ENCODE assay signal across 22 mouse cellular contexts in the genomic region with DNA sequence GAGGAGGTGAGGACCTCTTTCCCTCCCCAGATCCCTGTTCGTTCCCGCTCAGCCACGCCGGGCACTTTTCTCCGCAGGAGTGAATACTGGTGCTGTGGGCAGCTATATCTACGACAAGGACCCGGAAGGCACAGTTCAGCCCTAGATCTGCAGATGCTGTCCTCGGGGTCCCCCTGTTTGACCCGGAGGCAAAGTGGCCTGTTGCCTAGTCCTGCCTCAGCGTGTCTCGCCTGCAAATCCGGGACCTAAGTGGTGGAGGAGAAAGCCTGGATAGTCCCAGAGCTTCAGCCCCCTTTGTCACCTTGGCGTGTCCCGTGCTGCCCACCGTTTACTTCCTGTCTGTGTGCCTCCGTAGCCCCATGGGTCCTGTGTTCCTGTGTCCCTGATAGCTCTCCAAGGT. TPM values are rescaled to one million over a fixed set of nuclear protein-coding genes. Genes with fewer than 3 reads are reported as not detected.
DNase-seq lines count a peak whose midpoint lies in the region; TF ChIP-seq lines count a peak whose summit lies in the region.
"Had no signal": no experiment of that assay in that cellular context is flagged by ENCODE, and none has a peak within 500 bp of the region (broad histone marks: within the 10 kb centered on the region; RNA-seq: fewer than 3 reads in every experiment).

No protein-coding gene starts in this region.

- H3K4me3 ChIP-seq in heart, embryonic 10.5 days = peak overlapping the region; percentile 3; the same call in 1 of the 2 replicates
- no peak overlapping the region for H3K4me3 ChIP-seq in lung, adult 2 months (replicated peaks; ENCODE audit: extremely low read depth, low read depth, low read length)
- H3K4me3 ChIP-seq in embryonic facial prominence, embryonic 10.5 days = no peak overlapping the region
- H3K4me3 ChIP-seq: erythroblast, embryonic 14.5 days; limb, embryonic 13.5 days; liver, embryonic 12.5 days; midbrain, embryonic 13.5 days; neural tube, embryonic 15.5 days; stomach, embryonic 15.5 days had no signal

- 0 out of 2 replicates have a peak, but pooled peaks have one; percentile 6 for TF ChIP-seq POLR2A in lung, adult 2 months (IDR thresholded peaks at IDR 0.05; ENCODE audit: borderline replicate concordance, extremely low read depth, low read depth, low read length)

- no peak for TF ChIP-seq CTCF in lung, adult 2 months (IDR thresholded peaks at IDR 0.05; ENCODE audit: insufficient read depth, low read length)

- DNase-seq in cerebellum, adult 11-12 months = peak; percentile 40
- no peak for DNase-seq in cerebellum, postnatal 14 days
- peak; percentile 73 for DNase-seq in heart, embryonic 10.5 days (ENCODE audit: low spot score)
- DNase-seq in heart, postnatal 10 days = no peak
- no peak for DNase-seq in lung, adult 2 months
- no peak for DNase-seq in lung, adult 18-20 months
- DNase-seq in embryonic facial prominence, embryonic 10.5 days (ENCODE audit: low spot score) = no peak
- no peak for DNase-seq in right cerebral cortex, postnatal 25 days
- DNase-seq: adrenal gland, adult 8-10 months; right cerebral cortex, postnatal 14 days; thymus, adult 18-20 months had no signal

- H3K9me3 ChIP-seq in heart, embryonic 10.5 days = no peaks in the 10 kb centered on the region
- H3K9me3 ChIP-seq in embryonic facial prominence, embryonic 10.5 days = no peaks in the 10 kb centered on the region
- H3K9me3 ChIP-seq: limb, embryonic 13.5 days; liver, embryonic 12.5 days; midbrain, embryonic 13.5 days; neural tube, embryonic 15.5 days; stomach, embryonic 15.5 days had no signal

- no peaks in the 10 kb centered on the region for H3K27me3 ChIP-seq in heart, embryonic 10.5 days (ENCODE audit: insufficient read depth, poor library complexity, severe bottlenecking)
- H3K27me3 ChIP-seq in embryonic facial prominence, embryonic 10.5 days (replicated peaks; ENCODE audit: low read depth, poor library complexity, severe bottlenecking) = peaks cover 87% of the 10 kb centered on the region

- peaks cover 87% of the 10 kb centered on the region for H3K4me1 ChIP-seq in heart, embryonic 10.5 days
- H3K4me1 ChIP-seq in lung, adult 2 months (ENCODE audit: control insufficient read depth, insufficient read depth, low read length) = peaks cover 52% of the 10 kb centered on the region
- H3K4me1 ChIP-seq in embryonic facial prominence, embryonic 10.5 days = peaks cover 69% of the 10 kb centered on the region

- H3K27ac ChIP-seq in heart, embryonic 10.5 days = peak overlapping the region; percentile 32; the same call in 1 of the 2 replicates
- no peak overlapping the region for H3K27ac ChIP-seq in embryonic facial prominence, embryonic 10.5 days (replicated peaks)
- H3K27ac ChIP-seq: limb, embryonic 13.5 days; liver, embryonic 12.5 days; macrophage; midbrain, embryonic 13.5 days; neural tube, embryonic 15.5 days; stomach, embryonic 15.5 days had no signal

- peaks cover 35% of the 10 kb centered on the region for H3K36me3 ChIP-seq in heart, embryonic 10.5 days
- peaks cover 19% of the 10 kb centered on the region for H3K36me3 ChIP-seq in embryonic facial prominence, embryonic 10.5 days (replicated peaks)
- H3K36me3 ChIP-seq: limb, embryonic 13.5 days; liver, embryonic 12.5 days; stomach, embryonic 15.5 days had no signal

- intact Hi-C loops in heart, postnatal 10 days (cut with DNase I) = no loop called here

- 86% methylated on average over 16 of the region's 16 CpGs for WGBS in heart, embryonic 10.5 days
- WGBS in lung, adult 2 months = 77% methylated on average over 16 of the region's 16 CpGs
- WGBS in embryonic facial prominence, embryonic 10.5 days = 91% methylated on average over 16 of the region's 16 CpGs

RNA-seq across cellular contexts. Expression of a gene that starts 1.2 kb away (rescaled TPM):
- polyA plus RNA-seq in heart, embryonic 10.5 days (2016; fragmentation: Nextera tagmentation; extraction: Ambion mirVana) = 511 and 613 TPM in 2 replicates
- total RNA-seq in heart, postnatal 10 days (2021) = 100 to 1,000 TPM; 260 to 267 TPM
- 746 and 1,492 TPM in 2 replicates for polyA plus RNA-seq in lung, adult 2 months (2012; rRNA removed)
- polyA plus RNA-seq in embryonic facial prominence, embryonic 10.5 days (2016; fragmentation: Nextera tagmentation; extraction: Ambion mirVana) = 53.6 and 57.1 TPM in 2 replicates

RNA-seq across cellular contexts. Expression of a gene that starts 4.8 kb away (rescaled TPM):
- 956 and 1,505 TPM in 2 replicates for polyA plus RNA-seq in heart, embryonic 10.5 days (2016; fragmentation: Nextera tagmentation; extraction: Ambion mirVana)
- total RNA-seq in heart, postnatal 10 days (2021) = 1,000 to 10,000 TPM; 1,259 to 1,405 TPM
- 1,334 and 1,488 TPM in 2 replicates for polyA plus RNA-seq in lung, adult 2 months (2012; rRNA removed)
- polyA plus RNA-seq in embryonic facial prominence, embryonic 10.5 days (2016; fragmentation: Nextera tagmentation; extraction: Ambion mirVana) = 91.8 and 96.4 TPM in 2 replicates

RNA-seq across cellular contexts. Expression of a gene that starts 11.3 kb away (rescaled TPM):
- polyA plus RNA-seq in heart, embryonic 10.5 days (2016; fragmentation: Nextera tagmentation; extraction: Ambion mirVana) = 32.7 and 33.5 TPM in 2 replicates
- 1 to 10 TPM; 2.5 to 2.8 TPM for total RNA-seq in heart, postnatal 10 days (2021)
- 2.9 and 4.2 TPM in 2 replicates for polyA plus RNA-seq in lung, adult 2 months (2012; rRNA removed)
- polyA plus RNA-seq in embryonic facial prominence, embryonic 10.5 days (2016; fragmentation: Nextera tagmentation; extraction: Ambion mirVana) = 57.5 and 59.4 TPM in 2 replicates

RNA-seq across cellular contexts. Expression of a gene that starts 40.8 kb away (rescaled TPM):
- 2.6 and 6.1 TPM in 2 replicates for polyA plus RNA-seq in heart, embryonic 10.5 days (2016; fragmentation: Nextera tagmentation; extraction: Ambion mirVana)
- under 1 TPM; 0.43 to 0.97 TPM for total RNA-seq in heart, postnatal 10 days (2021)
- 0.52 and 0.60 TPM in 2 replicates for polyA plus RNA-seq in lung, adult 2 months (2012; rRNA removed)
- 11.4 and 12.1 TPM in 2 replicates for polyA plus RNA-seq in embryonic facial prominence, embryonic 10.5 days (2016; fragmentation: Nextera tagmentation; extraction: Ambion mirVana)
- total RNA-seq: CH12.LX; common myeloid progenitor, adult 5-6 weeks; gastrocnemius, adult 8-10 months had no signal
- polyA plus RNA-seq: activated CD4-positive, CD25-positive, alpha-beta regulatory T cell, adult 4 months; erythroblast, embryonic 14.5 days; macrophage had no signal

RNA-seq across cellular contexts. Expression of a gene that starts 46.8 kb away (rescaled TPM):
- 12.0 and 17.5 TPM in 2 replicates for polyA plus RNA-seq in heart, embryonic 10.5 days (2016; fragmentation: Nextera tagmentation; extraction: Ambion mirVana)
- total RNA-seq in heart, postnatal 10 days (2021) = 10 to 100 TPM; 50.1 TPM
- 77.4 and 85.3 TPM in 2 replicates for polyA plus RNA-seq in lung, adult 2 months (2012; rRNA removed)
- polyA plus RNA-seq in embryonic facial prominence, embryonic 10.5 days (2016; fragmentation: Nextera tagmentation; extraction: Ambion mirVana) = 20.3 and 21.0 TPM in 2 replicates

Comparison
In these comparisons a context has a peak if more than half of its experiments do, and no peak if none do; other contexts are left out.
1. DNase-seq: peak in cerebellum, adult 11-12 months (single experiment) and heart, embryonic 10.5 days (single experiment); none in cerebellum, postnatal 14 days (0 of 2), heart, postnatal 10 days (0 of 2), lung, adult 2 months (single experiment), lung, adult 18-20 months (0 of 2), embryonic facial prominence, embryonic 10.5 days (single experiment) and right cerebral cortex, postnatal 25 days (single experiment).